Mouse (Mus musculus) gastrocnemius, postnatal 10 days (tissue): ENCODE measurements around the gene Atg5. TPM values are rescaled to one million over a fixed set of nuclear protein-coding genes. Genes with fewer than 3 reads are reported as not detected.

ENCODE experiments used
- DNase-seq: peaks from one replicate; pipeline ENCODE4 v3.0.0; 2021; ENCODE audit warnings: mixed read lengths
- microRNA-seq, 2 experiments: library from miRNA; unstranded; fragments of <30 nt; microRNA quantifications; one replicate each; pipeline ENCODE4 v1.2.0; 2021
- total RNA-seq, 2 experiments: library from RNA; stranded (reverse); gene quantifications; 2 replicates each; pipeline ENCODE4 v1.2.3; 2021

Atg5 gene
- total RNA-seq, 2 experiments from 2014 or later: 10.7 to 13.6 TPM

GRCm38 (mm10) chr10:44391509-44392290 is 123.5 kb downstream of the Atg5 start:
- DNase-seq: no peak

- DNase-seq: no peak
Observed at GRCm38 (mm10) chr10:44392855-44393254, 124.7 kb downstream of the Atg5 start.

- no peak for DNase-seq
Observed at GRCm38 (mm10) chr10:44400119-44400518, 132.0 kb downstream of the Atg5 start.

- DNase-seq: no peak
Observed at GRCm38 (mm10) chr10:44400602-44401001, 132.4 kb downstream of the Atg5 start.

- DNase-seq: no peak
Observed at GRCm38 (mm10) chr10:44401600-44401999, 133.4 kb downstream of the Atg5 start.

GRCm38 (mm10) chr10:44403415-44403814 is 135.3 kb downstream of the Atg5 start:
- DNase-seq: no peak

GRCm38 (mm10) chr10:44409054-44409453 is 140.9 kb downstream of the Atg5 start:
- no peak for DNase-seq

- no peak for DNase-seq
Observed at GRCm38 (mm10) chr10:44409958-44410357, 141.8 kb downstream of the Atg5 start.

Small RNAs within 50 kb of the gene (microRNA-seq; reads per million reads assigned to microRNA genes)
- 1.0 to 1.9 reads per million in 2 experiments for gene Mir1929

Other genes starting within 250 kb of the Atg5 start
- gene Crybg1, start 119.5 kb upstream of the Atg5 start, total RNA-seq: 1 to 10 TPM; 2.3 to 2.5 TPM